In the genomic region with DNA sequence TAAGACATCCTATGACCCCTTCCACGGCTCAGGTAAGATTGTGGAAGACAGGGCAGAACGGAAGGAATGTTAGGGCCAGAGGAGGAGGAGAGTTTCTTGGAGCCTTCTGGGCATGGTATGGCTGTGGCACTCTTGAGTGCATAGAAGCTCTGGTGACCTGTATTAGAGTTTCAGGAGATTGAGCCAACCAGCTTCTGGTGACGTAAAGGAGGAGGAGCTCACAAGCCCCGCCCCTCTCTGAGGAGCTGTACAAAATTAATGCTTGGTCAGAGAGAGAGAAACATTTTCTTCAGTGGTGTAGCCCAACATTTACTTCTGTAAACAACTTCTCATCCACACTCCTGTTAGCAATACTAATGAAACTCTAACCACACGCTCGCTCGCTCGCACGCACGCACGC, we compare ENCODE assay signal across 22 mouse cellular contexts. TPM values are rescaled to one million over a fixed set of nuclear protein-coding genes. Genes with fewer than 3 reads are reported as not detected.
DNase-seq lines count a peak whose midpoint lies in the region; ATAC-seq and TF ChIP-seq lines count a peak whose summit lies in the region.
"Had no signal": no experiment of that assay in that cellular context is flagged by ENCODE, and none has a peak within 500 bp of the region (broad histone marks: within the 10 kb centered on the region; RNA-seq: fewer than 3 reads in every experiment).

No protein-coding gene starts in this region.

- no peak overlapping the region for H3K4me2 ChIP-seq in embryonic facial prominence, embryonic 13.5 days
- no peak overlapping the region for H3K4me2 ChIP-seq in hindbrain, postnatal 0 days (ENCODE audit: low read depth, low read length)
- H3K4me2 ChIP-seq in hindbrain, embryonic 12.5 days (replicated peaks), result no peak overlapping the region
- no peak overlapping the region for H3K4me2 ChIP-seq in neural tube, embryonic 14.5 days (ENCODE audit: low read depth, low read length)
- no peak overlapping the region for H3K4me2 ChIP-seq in neural tube, embryonic 15.5 days
- H3K4me2 ChIP-seq: forebrain, embryonic 13.5 days; heart, embryonic 11.5 days; hindbrain, embryonic 15.5 days had no signal

- no peak for DNase-seq in embryonic facial prominence, embryonic 10.5 days (ENCODE audit: low spot score)
- no peak for DNase-seq in hindbrain, postnatal 0 days (ENCODE audit: low spot score)
- DNase-seq: adrenal gland, postnatal 14 days; cerebellum, adult 11 months; cerebellum, adult 9-11 months; cerebellum, postnatal 25 days; gastrocnemius, postnatal 10 days; gastrocnemius, postnatal 36 days had no signal

- TF ChIP-seq CTCF in hindbrain, postnatal 0 days (IDR thresholded peaks at IDR 0.05; ENCODE audit: low read depth), result no peak

- H3K27ac ChIP-seq in embryonic facial prominence, embryonic 13.5 days, result no peak overlapping the region
- no peak overlapping the region for H3K27ac ChIP-seq in embryonic facial prominence, embryonic 10.5 days (replicated peaks)
- H3K27ac ChIP-seq in hindbrain, postnatal 0 days, result 0 out of 2 replicates have a peak overlapping the region, but pooled peaks have one; percentile 6
- H3K27ac ChIP-seq in hindbrain, embryonic 12.5 days, result no peak overlapping the region
- no peak overlapping the region for H3K27ac ChIP-seq in neural tube, embryonic 14.5 days (ENCODE audit: low read depth, low read length)
- H3K27ac ChIP-seq in neural tube, embryonic 15.5 days (replicated peaks), result no peak overlapping the region
- H3K27ac ChIP-seq: forebrain, embryonic 10.5 days; forebrain, embryonic 13.5 days; hindbrain, embryonic 10.5 days; hindbrain, embryonic 15.5 days had no signal

- no peak overlapping the region for H3K9ac ChIP-seq in embryonic facial prominence, embryonic 13.5 days
- no peak overlapping the region for H3K9ac ChIP-seq in hindbrain, postnatal 0 days (replicated peaks; ENCODE audit: low read length)
- H3K9ac ChIP-seq in hindbrain, embryonic 12.5 days, result no peak overlapping the region
- no peak overlapping the region for H3K9ac ChIP-seq in neural tube, embryonic 14.5 days (replicated peaks; ENCODE audit: low read depth, low read length)
- no peak overlapping the region for H3K9ac ChIP-seq in neural tube, embryonic 15.5 days (replicated peaks)
- H3K9ac ChIP-seq: forebrain, embryonic 13.5 days; hindbrain, embryonic 15.5 days had no signal

- no peaks in the 10 kb centered on the region for H3K9me3 ChIP-seq in embryonic facial prominence, embryonic 13.5 days
- H3K9me3 ChIP-seq in embryonic facial prominence, embryonic 10.5 days, result no peaks in the 10 kb centered on the region
- H3K9me3 ChIP-seq in hindbrain, postnatal 0 days (ENCODE audit: low read length), result no peaks in the 10 kb centered on the region
- H3K9me3 ChIP-seq in hindbrain, embryonic 12.5 days (replicated peaks), result no peaks in the 10 kb centered on the region
- H3K9me3 ChIP-seq in neural tube, embryonic 14.5 days (ENCODE audit: control insufficient read depth, low read length), result no peaks in the 10 kb centered on the region
- H3K9me3 ChIP-seq in neural tube, embryonic 15.5 days (replicated peaks), result no peaks in the 10 kb centered on the region
- H3K9me3 ChIP-seq: forebrain, embryonic 10.5 days; forebrain, embryonic 13.5 days; hindbrain, embryonic 10.5 days; hindbrain, embryonic 15.5 days had no signal

- H3K36me3 ChIP-seq in embryonic facial prominence, embryonic 13.5 days, result peaks cover 8% of the 10 kb centered on the region
- H3K36me3 ChIP-seq in embryonic facial prominence, embryonic 10.5 days (replicated peaks), result peaks cover 33% of the 10 kb centered on the region
- no peaks in the 10 kb centered on the region for H3K36me3 ChIP-seq in hindbrain, postnatal 0 days (ENCODE audit: insufficient read depth, low read length)
- no peaks in the 10 kb centered on the region for H3K36me3 ChIP-seq in hindbrain, embryonic 12.5 days
- no peaks in the 10 kb centered on the region for H3K36me3 ChIP-seq in neural tube, embryonic 14.5 days (ENCODE audit: control insufficient read depth, insufficient read depth, low read length)
- no peaks in the 10 kb centered on the region for H3K36me3 ChIP-seq in neural tube, embryonic 15.5 days
- H3K36me3 ChIP-seq: hindbrain, embryonic 10.5 days; hindbrain, embryonic 15.5 days had no signal

- 91% methylated on average over 11 of the region's 11 CpGs for WGBS in embryonic facial prominence, embryonic 13.5 days
- WGBS in embryonic facial prominence, embryonic 10.5 days, result 92% methylated on average over 11 of the region's 11 CpGs
- 91% methylated on average over 11 of the region's 11 CpGs for WGBS in hindbrain, postnatal 0 days
- 92% methylated on average over 11 of the region's 11 CpGs for WGBS in hindbrain, embryonic 12.5 days
- WGBS in neural tube, embryonic 14.5 days, result 65% methylated on average over 11 of the region's 11 CpGs
- WGBS in neural tube, embryonic 15.5 days, result 64% methylated on average over 11 of the region's 11 CpGs

- H3K4me1 ChIP-seq in embryonic facial prominence, embryonic 13.5 days, result peaks cover 17% of the 10 kb centered on the region
- no peaks in the 10 kb centered on the region for H3K4me1 ChIP-seq in embryonic facial prominence, embryonic 10.5 days
- peaks cover 5% of the 10 kb centered on the region for H3K4me1 ChIP-seq in hindbrain, postnatal 0 days (ENCODE audit: insufficient read depth, low read length)
- H3K4me1 ChIP-seq in hindbrain, embryonic 12.5 days, result no peaks in the 10 kb centered on the region
- H3K4me1 ChIP-seq in neural tube, embryonic 14.5 days (ENCODE audit: control insufficient read depth, insufficient read depth, low read length), result no peaks in the 10 kb centered on the region
- H3K4me1 ChIP-seq in neural tube, embryonic 15.5 days, result 0 out of 2 replicates have a peak, but pooled peaks cover 9% of the 10 kb centered on the region
- H3K4me1 ChIP-seq: forebrain, embryonic 13.5 days; hindbrain, embryonic 15.5 days had no signal

- no peaks in the 10 kb centered on the region for H3K27me3 ChIP-seq in embryonic facial prominence, embryonic 13.5 days
- no peaks in the 10 kb centered on the region for H3K27me3 ChIP-seq in embryonic facial prominence, embryonic 10.5 days (replicated peaks; ENCODE audit: low read depth, poor library complexity, severe bottlenecking)
- H3K27me3 ChIP-seq in hindbrain, postnatal 0 days (ENCODE audit: insufficient read depth, low read length), result no peaks in the 10 kb centered on the region
- H3K27me3 ChIP-seq in hindbrain, embryonic 12.5 days, result no peaks in the 10 kb centered on the region
- H3K27me3 ChIP-seq in neural tube, embryonic 14.5 days (ENCODE audit: control insufficient read depth, insufficient read depth, low read length), result no peaks in the 10 kb centered on the region
- no peaks in the 10 kb centered on the region for H3K27me3 ChIP-seq in neural tube, embryonic 15.5 days (replicated peaks)
- H3K27me3 ChIP-seq: forebrain, embryonic 13.5 days; hindbrain, embryonic 15.5 days had no signal

- 0 out of 2 replicates have a peak, but pooled peaks have one; percentile 32 for ATAC-seq in embryonic facial prominence, embryonic 13.5 days (ENCODE audit: insufficient number of reproducible peaks, insufficient read depth, low FRiP score, low TSS enrichment, low read depth)
- no peak for ATAC-seq in hindbrain, postnatal 0 days
- no peak for ATAC-seq in hindbrain, embryonic 12.5 days (ENCODE audit: low FRiP score)
- peak; percentile 14; the same call in 1 of the 2 replicates for ATAC-seq in neural tube, embryonic 14.5 days (ENCODE audit: low read depth)
- ATAC-seq in neural tube, embryonic 15.5 days (ENCODE audit: low FRiP score), result no peak
- ATAC-seq: forebrain, embryonic 13.5 days; forebrain, embryonic 16.5 days; inflammation-experienced regulatory T-cells, adult 6 months; intestine, embryonic 16.5 days had no signal

- H3K4me3 ChIP-seq in embryonic facial prominence, embryonic 13.5 days, result no peak overlapping the region
- no peak overlapping the region for H3K4me3 ChIP-seq in embryonic facial prominence, embryonic 10.5 days
- H3K4me3 ChIP-seq in hindbrain, postnatal 0 days (ENCODE audit: low read length), result no peak overlapping the region
- H3K4me3 ChIP-seq in hindbrain, embryonic 12.5 days, result no peak overlapping the region
- no peak overlapping the region for H3K4me3 ChIP-seq in neural tube, embryonic 14.5 days (ENCODE audit: low read depth, low read length)
- H3K4me3 ChIP-seq in neural tube, embryonic 15.5 days (replicated peaks), result no peak overlapping the region
- H3K4me3 ChIP-seq: forebrain, embryonic 10.5 days; forebrain, embryonic 13.5 days; hindbrain, embryonic 10.5 days; hindbrain, embryonic 15.5 days had no signal

RNA-seq across cellular contexts. Expression of a gene that starts 13.9 kb away (rescaled TPM):
- polyA plus RNA-seq in embryonic facial prominence, embryonic 13.5 days (2015; fragmentation: Nextera tagmentation; extraction: Ambion mirVana), result 0.67 and 1.1 TPM in 2 replicates
- 1.5 TPM in 2 replicates for polyA plus RNA-seq in embryonic facial prominence, embryonic 10.5 days (2016; fragmentation: Nextera tagmentation; extraction: Ambion mirVana)
- 0.65 and 0.68 TPM in 2 replicates for total RNA-seq in hindbrain, postnatal 0 days (2014; rRNA removed)
- polyA plus RNA-seq in hindbrain, postnatal 0 days (2015; fragmentation: Nextera tagmentation; extraction: Ambion mirVana), result 1.2 and 1.7 TPM in 2 replicates
- 0.18 and 0.40 TPM in 2 replicates for polyA plus RNA-seq in hindbrain, embryonic 12.5 days (2016; fragmentation: Nextera tagmentation; extraction: Ambion mirVana)
- polyA plus RNA-seq in neural tube, embryonic 14.5 days (2014; fragmentation: Nextera tagmentation; extraction: Ambion mirVana), result 0.50 and 0.76 TPM in 2 replicates
- 0.36 and 0.68 TPM in 2 replicates for polyA plus RNA-seq in neural tube, embryonic 15.5 days (2015; fragmentation: Nextera tagmentation; extraction: Ambion mirVana)
- total RNA-seq: common myeloid progenitor, adult 5-6 weeks; granulocyte monocyte progenitor cell, adult 5-6 weeks had no signal

Comparison
In these comparisons a context has a peak if more than half of its experiments do, and no peak if none do; other contexts are left out.
1. ATAC-seq: peak in embryonic facial prominence, embryonic 13.5 days (single experiment) and neural tube, embryonic 14.5 days (single experiment); none in hindbrain, postnatal 0 days (single experiment), hindbrain, embryonic 12.5 days (single experiment) and neural tube, embryonic 15.5 days (single experiment).